Mouse (Mus musculus) CD4-positive, CD25-positive, alpha-beta regulatory T cell, adult 4 months (primary cell): ENCODE results near the gene Kctd8. TPM values are rescaled to one million over a fixed set of nuclear protein-coding genes. Genes with fewer than 3 reads are reported as not detected.
"Not testable (repeated sequence)": the region's sequence is repeated elsewhere in the genome, so short reads cannot be mapped to it uniquely, and the experiment has no call there.

ENCODE experiments used
- ATAC-seq: one replicate; pipeline ENCODE4 v1.8.0; 2017
- polyA plus RNA-seq, 2 experiments: library from polyadenylated mRNA; unstranded; fragments of 100-300 nt; shearing (Covaris generic); gene quantifications; one replicate each; pipeline ENCODE4 v1.2.1; 2017

The Kctd8 gene
- not detected for polyA plus RNA-seq

GRCm38 (mm10) chr5:69340919-69341801 is at the start of gene Kctd8:
Kctd8 (minus strand) TSS chr5:69341679.
- no peak for ATAC-seq

GRCm38 (mm10) chr5:69379072-69379471 is 37.6 kb upstream of the Kctd8 start:
- ATAC-seq: no peak

- no peak for ATAC-seq
Observed at GRCm38 (mm10) chr5:69350596-69350995, 9.1 kb upstream of the Kctd8 start.

GRCm38 (mm10) chr5:69340102-69340918 is 1.2 kb downstream of the Kctd8 start:
- ATAC-seq: peak; percentile 34

- no peak for ATAC-seq
Observed at GRCm38 (mm10) chr5:69339623-69339970, 1.9 kb downstream of the Kctd8 start.

- ATAC-seq: no peak
Observed at GRCm38 (mm10) chr5:69338916-69339622, 2.4 kb downstream of the Kctd8 start.

- no peak for ATAC-seq
Observed at GRCm38 (mm10) chr5:69327561-69327960, 13.9 kb downstream of the Kctd8 start.

GRCm38 (mm10) chr5:69324566-69325230 is 16.8 kb downstream of the Kctd8 start:
- no peak for ATAC-seq

- no peak for ATAC-seq
Observed at GRCm38 (mm10) chr5:69312611-69313010, 28.9 kb downstream of the Kctd8 start.

GRCm38 (mm10) chr5:69301665-69302064 is 39.8 kb downstream of the Kctd8 start:
- no peak for ATAC-seq

- ATAC-seq: no peak
Observed at GRCm38 (mm10) chr5:69292353-69292752, 49.1 kb downstream of the Kctd8 start.

- ATAC-seq: no peak
Observed at GRCm38 (mm10) chr5:69284359-69284758, 57.1 kb downstream of the Kctd8 start.

GRCm38 (mm10) chr5:69252366-69252765 is 89.1 kb downstream of the Kctd8 start:
- ATAC-seq: no peak

GRCm38 (mm10) chr5:69241931-69242330 is 99.5 kb downstream of the Kctd8 start:
- ATAC-seq: no peak

GRCm38 (mm10) chr5:69233560-69233959 is 107.9 kb downstream of the Kctd8 start:
- no peak for ATAC-seq

GRCm38 (mm10) chr5:69231649-69232048 is 109.8 kb downstream of the Kctd8 start:
- not testable (repeated sequence) for ATAC-seq

GRCm38 (mm10) chr5:69227147-69227546 is 114.3 kb downstream of the Kctd8 start:
- ATAC-seq: no peak

GRCm38 (mm10) chr5:69222608-69223007 is 118.9 kb downstream of the Kctd8 start:
- no peak for ATAC-seq

- no peak for ATAC-seq
Observed at GRCm38 (mm10) chr5:69215216-69215615, 126.3 kb downstream of the Kctd8 start.

GRCm38 (mm10) chr5:69209401-69209800 is 132.1 kb downstream of the Kctd8 start:
- no peak for ATAC-seq

GRCm38 (mm10) chr5:69207713-69208112 is 133.8 kb downstream of the Kctd8 start:
- ATAC-seq: no peak

GRCm38 (mm10) chr5:69159897-69160509 is 181.5 kb downstream of the Kctd8 start:
- ATAC-seq: no peak
